Mouse (Mus musculus) lung, adult 2 months (tissue): ENCODE measurements around the gene Kidins220.

Experiments used
- CTCF ChIP-seq: fragments of 200-500 bp; IDR thresholded peaks from 2 replicates; pipeline ENCODE4 v1.5.1; 2011; ENCODE audit warnings: mild to moderate bottlenecking, low read length, control low read depth; ENCODE audit not compliant: insufficient read depth
- POLR2A ChIP-seq: fragments of 200-500 bp; IDR thresholded peaks from 2 replicates; pipeline ENCODE4 v1.6.1; 2011; ENCODE audit warnings: low read depth, mild to moderate bottlenecking, control low read depth, low read length, borderline replicate concordance; ENCODE audit errors: extremely low read depth

- no peak for TF ChIP-seq CTCF
- TF ChIP-seq POLR2A: no peak
Observed at GRCm38 (mm10) chr12:24972371-24973350, 2.1 kb upstream of the Kidins220 start.
